Mouse (Mus musculus) adipose tissue, adult 10 weeks (tissue): ENCODE data around the gene Gldc. TPM values are rescaled to one million over a fixed set of nuclear protein-coding genes. Genes with fewer than 3 reads are reported as not detected.

Experiments
- polyA plus RNA-seq: library from polyadenylated mRNA; stranded (reverse); fragments of 350-450 nt; fragmentation: Illumina TruSeq; extraction: RNeasy Lipid Tissue Mini Kit (QIAGEN cat#74804); gene quantifications from one replicate; pipeline ENCODE4 v1.2.3, GENCODE M21; 2014; ENCODE audit warnings: low read depth, low replicate concordance

Gldc gene
- polyA plus RNA-seq, result 43.9 TPM

GRCm38 (mm10) chr19:30174919-30175571, at the start of gene Gldc:
Gene Gldc (minus strand): TSS chr19:30175429.

Other genes starting within 250 kb of the Gldc start
- 1.2 TPM for gene Trpd52l3, start 171.6 kb downstream of the Gldc start, polyA plus RNA-seq
- gene Uhrf2, start 144.9 kb downstream of the Gldc start, polyA plus RNA-seq, result 52.2 TPM
- gene Mbl2, start 57.5 kb upstream of the Gldc start, polyA plus RNA-seq, result not detected